Mouse (Mus musculus): ENCODE data around the gene Slc34a1.
A peak's percentile ranks its signal among the peaks of the same experiment; 100 is the strongest.

The Slc34a1 gene

DNA sequence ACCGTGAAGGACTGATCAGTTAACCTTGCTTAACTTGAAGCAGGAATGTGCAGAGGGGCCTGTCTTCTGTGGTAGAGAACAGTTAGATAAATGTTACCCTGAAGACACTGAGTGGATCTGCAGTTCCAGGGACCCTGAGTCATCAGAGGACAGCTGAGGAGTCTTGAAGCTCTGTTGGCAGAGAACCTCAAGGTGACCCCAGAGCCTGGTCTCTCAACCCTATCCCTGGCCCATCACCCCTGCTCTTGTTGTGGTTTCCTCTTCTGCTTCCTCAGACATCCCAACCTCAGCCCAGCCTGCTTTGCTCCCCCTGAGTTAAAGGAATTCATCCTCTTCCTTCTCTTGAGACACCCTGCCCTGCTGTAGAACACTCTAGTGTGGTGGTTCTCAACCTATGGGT lies at the start of gene Slc34a1:
Gene Slc34a1 (plus strand): TSS at position 100 of the 400 bp plus-strand sequence.
- no peak for DNase-seq (ENCODE audit: low spot score in 2 of 2)

DNA sequence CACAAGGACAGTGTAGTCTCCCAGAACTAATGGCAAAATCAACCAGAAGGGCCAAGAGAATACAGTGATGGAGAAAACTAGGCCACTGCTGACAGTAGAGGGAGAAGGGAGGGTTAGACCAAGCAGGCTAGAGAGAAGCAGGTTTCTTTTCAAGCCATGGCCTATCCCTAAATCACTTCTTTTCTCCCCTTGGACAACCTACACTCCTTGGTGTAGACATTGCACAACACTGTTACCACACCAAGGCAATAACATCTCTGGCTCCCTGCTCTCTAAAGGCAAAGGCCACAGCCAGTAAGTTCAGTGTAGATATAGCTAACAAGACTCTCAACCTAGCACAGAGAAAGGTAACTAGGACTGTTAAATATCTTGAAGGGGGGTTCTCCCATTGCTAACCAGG lies 36.8 kb upstream of the Slc34a1 start:
- DNase-seq (ENCODE audit: low spot score in 2 of 2): no peak

DNA sequence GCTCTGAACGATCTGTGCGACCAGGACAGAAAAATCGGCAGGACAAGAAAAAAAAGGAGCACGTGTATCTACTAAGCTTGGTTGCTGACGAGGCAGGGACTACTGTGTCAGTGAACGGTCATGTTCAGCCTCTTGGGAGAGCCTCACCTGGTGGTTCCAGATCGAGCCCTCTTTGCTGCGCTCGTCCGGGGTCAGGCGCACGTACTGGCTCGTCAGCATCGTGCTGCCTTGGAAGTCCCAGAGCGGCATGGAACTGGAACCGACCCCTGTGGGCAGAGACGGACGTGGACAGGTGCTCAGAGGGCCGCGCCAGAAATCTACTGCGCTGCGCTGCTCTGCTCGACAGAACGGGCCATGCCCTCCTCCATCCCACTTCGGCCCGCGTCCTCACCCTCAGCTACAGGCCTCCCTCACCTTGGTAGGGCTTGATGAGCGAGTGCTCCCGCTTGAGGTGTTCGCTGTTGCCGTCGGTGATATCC lies 36.0 kb upstream of the Slc34a1 start:
- DNase-seq (ENCODE audit: low spot score in 2 of 2): no peak

DNA sequence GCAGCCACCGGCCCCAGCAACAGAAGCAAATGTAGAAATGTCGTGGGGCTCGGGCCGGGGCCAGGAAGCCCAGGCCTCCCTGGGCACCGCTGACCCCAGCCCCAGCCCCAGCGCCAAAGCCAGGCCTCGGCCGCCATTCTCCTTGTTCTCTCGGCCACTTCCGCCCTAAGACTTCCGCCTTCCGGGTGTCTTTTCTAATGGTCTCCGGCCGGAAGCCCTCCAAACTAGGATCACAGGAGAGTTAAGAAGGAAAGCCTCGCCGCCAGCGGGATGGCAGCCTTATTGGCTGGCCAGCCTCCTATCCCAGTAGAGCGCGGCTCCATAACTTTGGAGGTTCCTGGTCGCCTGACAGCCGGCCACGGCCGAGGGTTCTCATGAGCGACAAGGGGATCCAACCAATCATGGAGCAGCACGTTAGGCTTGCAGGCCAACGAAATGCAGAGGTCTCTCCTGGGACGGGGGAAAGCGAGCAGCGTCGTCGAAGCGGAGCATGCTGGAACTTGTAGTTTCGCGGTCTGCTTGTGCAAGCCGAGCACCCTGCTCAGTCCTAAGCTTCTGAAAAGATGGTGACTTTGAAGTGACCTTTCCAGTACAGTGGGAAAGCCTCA lies 35.4 kb upstream of the Slc34a1 start, which contains the start of gene Lman2:
Gene Lman2 (minus strand): TSS at position 331 of the 608 bp plus-strand sequence.
- DNase-seq (ENCODE audit: low spot score in 2 of 2): peak; percentile 91 to 96

DNA sequence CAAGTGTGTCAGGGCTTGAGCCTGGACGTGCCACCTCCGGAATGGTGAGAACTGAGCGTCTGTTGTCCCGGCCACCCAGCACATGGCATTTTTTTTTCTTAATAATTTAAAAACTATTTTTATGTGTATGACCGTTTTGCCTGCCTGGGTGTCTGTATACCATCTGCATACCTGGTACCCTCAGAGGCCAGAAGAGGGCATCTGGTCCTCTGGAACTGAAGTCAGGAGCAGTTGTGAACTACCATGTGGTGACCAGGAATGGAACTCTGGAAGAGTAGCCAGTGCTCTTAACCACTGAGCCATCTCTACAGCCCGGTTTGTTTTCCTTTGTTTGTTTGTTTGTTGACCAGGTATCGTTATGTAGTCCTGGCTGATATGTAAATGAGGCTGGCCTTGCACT lies 29.6 kb upstream of the Slc34a1 start:
- no peak for DNase-seq (ENCODE audit: low spot score in 2 of 2)

DNA sequence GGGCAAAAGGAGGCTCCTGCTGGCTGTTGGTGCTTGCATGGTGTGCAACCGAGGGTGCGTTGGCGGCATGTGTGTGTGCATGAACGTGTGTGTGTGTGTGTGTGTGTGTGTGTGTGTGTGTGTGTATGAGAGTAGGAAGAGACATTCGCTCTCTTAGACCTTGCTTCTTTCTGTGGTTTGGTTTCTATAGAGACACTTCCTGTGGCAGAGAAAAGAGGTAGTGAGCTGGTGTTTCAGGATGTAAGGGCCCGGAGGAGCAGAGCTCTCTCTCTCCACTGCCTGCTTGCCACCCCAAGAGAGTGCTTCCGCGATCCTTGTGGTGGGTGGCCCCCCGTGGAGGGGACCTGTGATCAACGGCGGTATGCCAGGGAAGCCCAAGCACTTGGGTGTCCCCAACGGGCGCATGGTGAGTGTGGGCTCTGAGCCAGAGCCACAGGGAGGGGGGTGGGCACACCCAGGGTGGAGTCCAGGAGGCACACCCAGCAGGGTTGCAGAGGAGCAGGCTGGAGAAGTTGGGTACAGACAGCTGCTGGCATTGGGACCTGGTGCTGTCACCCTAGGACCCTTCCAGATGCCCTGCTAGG lies 28.4 kb upstream of the Slc34a1 start, which contains the start of gene Rgs14:
Gene Rgs14 (plus strand): TSS at position 202 of the 584 bp plus-strand sequence.
- peak; percentile 75 to 80 for DNase-seq (ENCODE audit: low spot score in 2 of 2)

DNA sequence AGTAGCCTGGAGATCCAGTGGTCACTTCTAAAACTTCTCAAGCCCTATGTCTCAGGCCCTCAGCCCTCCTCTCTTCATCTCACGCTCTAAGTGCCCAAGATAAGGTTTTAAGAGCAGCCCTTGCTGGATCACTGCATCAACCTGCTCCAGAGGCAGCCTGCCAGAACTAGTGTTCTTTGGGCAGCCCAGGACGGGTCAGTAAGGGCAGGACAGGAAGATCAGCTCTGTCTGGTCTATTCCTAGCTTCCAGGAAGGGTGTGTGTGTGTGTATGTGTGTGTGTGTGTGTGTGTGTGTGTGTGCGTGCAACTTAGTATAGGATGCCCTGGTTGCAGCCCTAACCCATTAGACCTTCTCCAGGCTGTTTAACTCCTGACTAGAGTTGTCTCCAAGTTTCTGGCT lies 27.8 kb upstream of the Slc34a1 start:
- DNase-seq (ENCODE audit: low spot score in 2 of 2): peak; percentile 38 to 44

DNA sequence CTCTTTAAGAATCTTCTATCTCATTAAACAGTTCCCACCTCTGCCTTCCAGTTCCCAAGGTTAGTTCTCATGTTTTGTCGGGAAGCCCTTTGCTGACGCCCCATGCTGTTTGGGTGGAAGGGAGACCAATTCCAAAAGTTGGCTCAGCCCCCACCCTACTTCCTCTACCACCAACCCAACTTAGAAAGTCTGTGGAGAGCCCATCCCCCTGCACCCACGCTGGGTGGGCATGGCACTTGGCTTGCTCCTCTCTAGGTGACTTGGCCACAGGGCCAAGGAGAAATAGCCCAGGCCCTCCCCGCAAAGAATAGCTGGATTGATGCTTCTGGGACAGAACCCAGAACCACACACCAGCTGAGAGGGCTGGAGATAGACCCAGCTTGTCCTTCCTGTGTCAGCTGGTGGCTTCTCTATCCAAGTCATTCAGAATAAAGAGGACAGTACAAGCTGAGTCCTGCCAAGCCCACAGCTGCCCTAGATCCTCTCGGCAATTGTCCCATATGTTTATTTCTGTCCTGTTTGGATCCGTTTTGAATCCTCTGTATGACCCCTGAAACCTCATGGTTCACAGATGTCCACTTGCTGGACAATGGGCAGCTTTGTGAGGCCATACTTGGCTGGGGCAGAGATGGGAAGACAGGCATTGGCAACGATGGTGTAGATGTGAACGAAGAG lies 26.8 kb upstream of the Slc34a1 start:
- no peak for DNase-seq (ENCODE audit: low spot score in 2 of 2)

DNA sequence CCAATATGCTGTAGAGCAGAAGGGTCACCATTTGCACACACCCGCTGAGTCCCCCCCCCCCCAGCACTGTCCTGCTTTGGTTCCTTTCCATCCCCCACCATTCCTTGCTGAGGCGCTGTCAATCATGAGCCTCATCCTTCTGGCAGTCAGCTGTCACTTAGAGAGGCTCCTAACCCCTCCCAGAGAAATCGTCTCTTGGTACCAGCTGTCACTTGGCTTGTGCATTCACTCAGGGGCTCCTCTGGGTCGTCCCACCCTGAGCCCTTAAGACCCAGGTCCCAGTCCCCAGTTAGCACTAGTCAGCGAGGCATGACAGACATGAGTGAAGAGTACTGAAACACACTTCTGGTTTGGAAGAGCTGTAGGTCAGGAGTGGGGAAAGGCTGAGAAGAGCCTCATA lies 26.2 kb upstream of the Slc34a1 start:
- no peak for DNase-seq (ENCODE audit: low spot score in 2 of 2)

DNA sequence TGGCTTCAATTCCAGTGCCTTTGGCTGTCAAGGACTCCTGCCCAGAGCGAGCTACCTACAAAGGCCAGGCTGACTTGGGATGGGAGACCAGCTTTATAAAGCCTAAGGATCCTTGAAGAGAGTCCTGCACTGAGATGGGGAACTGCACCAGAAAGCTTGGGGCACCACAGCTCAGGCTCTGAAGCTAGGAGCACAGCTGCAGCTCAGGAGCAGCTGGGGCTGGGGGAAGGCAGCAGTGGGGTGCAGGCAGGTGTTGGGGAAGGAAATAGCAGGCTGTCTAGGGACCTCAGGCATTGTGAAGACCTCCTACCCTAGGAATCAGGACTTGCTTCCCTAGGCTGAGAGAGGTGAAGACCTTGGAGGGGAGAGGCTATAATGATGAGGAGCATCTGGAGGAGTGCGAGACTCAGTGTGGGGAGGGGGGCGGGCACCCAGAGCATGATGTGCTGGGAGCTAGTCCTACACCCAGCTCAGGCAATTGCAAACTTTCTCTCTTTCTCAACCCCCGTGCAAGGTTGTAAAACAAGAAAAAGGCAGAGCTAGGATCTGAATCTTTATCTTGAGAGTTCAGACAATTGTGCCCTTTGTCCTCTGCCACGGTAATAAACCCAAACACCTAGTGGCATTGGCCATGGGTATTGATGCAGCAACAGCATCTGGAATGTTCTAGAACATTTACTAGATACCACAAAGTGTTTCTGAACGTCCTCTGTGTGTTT lies 23.6 kb upstream of the Slc34a1 start:
- DNase-seq (ENCODE audit: low spot score in 2 of 2): no peak

DNA sequence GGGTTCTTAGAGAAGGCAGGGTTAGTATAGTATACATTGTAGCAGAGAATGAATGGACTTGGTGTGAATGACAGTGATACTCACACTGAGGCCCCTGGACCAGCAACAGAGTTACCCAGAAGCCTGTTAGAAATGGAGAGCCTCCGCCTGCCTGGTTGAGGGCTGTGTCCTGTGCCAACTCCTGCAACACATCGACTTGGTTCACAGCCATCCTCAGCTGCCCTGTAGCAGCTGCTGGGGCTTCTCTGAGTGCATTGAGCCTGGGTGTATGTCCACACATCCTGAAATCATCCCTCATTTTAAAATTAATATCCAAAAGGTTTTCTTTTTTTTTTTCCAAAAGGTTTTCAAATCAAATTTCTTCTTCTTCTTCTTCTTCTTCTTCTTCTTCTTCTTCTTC lies 22.1 kb upstream of the Slc34a1 start:
- DNase-seq (ENCODE audit: low spot score in 2 of 2): no peak

DNA sequence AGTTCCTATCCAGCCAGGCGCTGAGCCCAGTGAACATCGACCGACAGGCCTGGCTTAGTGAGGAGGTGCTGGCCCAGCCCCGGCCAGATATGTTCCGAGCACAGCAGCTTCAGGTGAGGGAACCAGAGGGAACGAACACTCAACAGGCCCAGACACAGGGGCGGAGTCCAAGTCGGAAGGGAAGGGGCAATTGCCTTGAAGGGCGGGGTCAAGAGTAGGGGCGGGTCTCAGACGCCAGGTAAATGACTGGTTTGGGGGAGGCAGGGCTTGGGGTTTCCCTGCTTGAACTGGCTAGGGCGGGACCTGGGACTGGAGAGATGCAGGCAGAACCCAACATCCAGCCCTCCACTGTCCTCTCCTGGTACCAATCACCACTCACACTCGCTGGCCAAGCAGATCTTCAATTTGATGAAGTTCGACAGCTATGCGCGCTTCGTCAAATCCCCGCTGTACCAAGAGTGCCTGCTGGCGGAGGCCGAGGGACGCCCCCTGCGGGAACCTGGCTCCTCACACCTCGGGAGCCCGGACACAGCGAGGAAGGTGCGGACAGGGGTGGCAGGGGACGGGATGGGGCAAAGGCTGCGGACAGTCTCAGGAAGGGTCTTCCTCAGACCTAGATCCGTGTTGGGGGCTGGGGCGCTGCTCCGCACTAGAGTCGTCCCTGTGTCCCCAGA lies 18.9 kb upstream of the Slc34a1 start:
- DNase-seq (ENCODE audit: low spot score in 2 of 2): no peak

DNA sequence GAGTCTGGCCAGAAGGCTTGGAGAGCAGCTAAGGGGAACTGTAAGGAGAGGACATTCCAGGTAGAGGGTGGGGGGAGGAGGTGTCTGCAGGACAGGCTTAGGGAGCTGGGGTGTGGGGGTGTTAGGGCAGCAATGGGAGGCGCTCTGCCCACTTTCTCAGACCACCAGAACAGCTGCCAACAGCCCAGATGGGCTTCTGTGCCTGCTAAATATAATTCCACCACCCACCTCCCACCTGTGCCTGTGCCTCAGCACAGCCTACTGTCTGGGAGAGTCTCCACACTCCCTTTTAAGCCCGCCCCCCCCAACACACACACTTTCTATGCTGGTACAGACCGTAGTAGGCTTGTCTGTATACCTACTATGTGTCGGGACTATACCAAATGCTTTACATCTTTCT lies 16.2 kb upstream of the Slc34a1 start:
- DNase-seq (ENCODE audit: low spot score in 2 of 2): no peak

DNA sequence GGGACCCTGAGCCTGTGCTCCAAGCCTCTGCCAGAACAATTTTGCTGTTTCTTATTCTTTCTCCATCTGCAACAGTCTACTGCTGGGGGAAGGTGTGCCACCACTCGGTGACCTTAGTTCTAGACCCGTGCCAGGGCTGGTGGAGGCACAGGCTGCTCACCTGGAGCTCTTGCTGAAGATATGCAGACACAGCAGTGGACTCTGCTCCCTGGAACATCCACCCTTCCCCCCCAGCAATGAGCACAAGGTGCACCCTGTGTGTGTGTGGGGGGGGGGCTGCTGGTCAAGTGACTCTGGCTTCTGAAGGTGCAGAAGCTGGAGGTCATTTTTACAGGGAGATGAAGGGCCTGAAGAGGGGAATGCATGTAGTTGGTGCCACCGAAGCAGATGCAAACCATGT lies 7.3 kb upstream of the Slc34a1 start:
- no peak for DNase-seq (ENCODE audit: low spot score in 2 of 2)

DNA sequence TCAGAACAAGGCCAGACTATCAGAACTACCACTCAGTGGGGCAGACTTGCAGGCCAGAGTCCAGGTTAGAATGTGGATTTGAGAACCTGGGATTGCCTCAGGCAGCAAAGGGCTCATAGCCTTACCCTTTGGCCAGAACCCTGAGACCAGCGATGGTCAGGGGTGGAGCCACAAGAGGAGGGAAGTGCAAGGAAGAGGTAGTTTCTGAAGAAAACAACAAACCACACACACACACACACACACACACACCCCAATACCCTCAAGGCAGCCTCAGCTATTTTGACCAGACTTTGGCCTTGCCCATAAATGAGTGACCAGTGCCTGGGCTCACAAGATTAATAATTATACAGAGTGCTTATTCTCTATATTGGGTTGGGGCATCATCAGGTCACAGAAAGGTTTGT lies 6.4 kb upstream of the Slc34a1 start:
- DNase-seq (ENCODE audit: low spot score in 2 of 2): no peak

DNA sequence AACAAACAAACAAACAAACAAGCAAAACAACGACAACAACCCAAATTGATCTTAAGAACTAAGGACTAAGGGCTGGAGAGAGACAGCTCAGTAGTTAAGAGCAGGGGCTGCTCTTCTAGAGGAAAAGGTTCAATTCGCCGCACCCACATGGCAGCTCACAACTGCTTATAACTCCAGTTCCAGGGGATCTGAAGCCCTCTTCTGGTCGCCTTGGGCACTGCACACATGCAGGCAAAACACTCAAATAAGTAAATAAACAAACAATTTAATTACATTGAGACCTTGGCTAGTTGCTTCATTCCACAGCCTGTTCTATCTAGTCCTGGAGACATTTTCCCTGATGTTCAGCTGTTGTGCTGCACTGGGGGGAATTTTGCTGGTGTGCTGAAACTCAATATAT lies 5.1 kb upstream of the Slc34a1 start:
- peak in 1 of 2 experiments; percentile 72 for DNase-seq (ENCODE audit: low spot score in 2 of 2)

DNA sequence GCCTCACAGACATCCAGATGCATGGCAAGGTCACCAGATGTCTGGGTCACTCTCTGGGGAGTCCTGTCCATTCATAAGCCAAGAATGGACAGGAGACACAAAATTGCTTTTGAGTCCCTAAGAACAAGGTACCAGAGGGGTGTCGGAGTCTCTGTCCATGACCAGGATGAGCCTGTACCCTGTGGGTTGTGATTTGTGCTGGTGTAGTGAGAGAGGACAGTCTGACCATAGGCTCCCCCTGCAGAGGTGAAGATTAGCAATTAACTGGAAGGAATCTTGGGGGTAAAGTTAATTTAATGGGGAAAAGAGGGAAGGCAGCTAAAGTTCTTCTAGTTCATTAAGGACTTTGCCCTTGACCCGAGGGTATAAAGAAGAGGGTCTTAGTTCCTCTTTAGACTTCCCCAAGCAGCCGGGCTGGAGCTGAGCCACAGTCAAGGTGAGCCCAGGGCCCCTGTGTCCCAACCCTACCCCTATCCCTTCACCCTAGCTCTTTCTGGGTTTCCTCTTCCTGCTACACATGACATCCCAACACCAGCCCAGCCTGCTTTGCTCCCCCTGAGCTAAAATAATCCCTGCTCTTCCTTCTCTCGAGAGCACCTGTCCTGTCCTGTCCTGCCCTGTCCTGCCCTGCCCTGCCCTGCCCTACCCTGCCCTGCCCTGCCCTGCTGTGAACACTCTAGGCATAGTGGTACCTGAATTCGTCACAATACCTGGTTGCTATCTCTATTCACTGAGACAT lies 1.5 kb downstream of the Slc34a1 start:
- DNase-seq (ENCODE audit: low spot score in 2 of 2): no peak

DNA sequence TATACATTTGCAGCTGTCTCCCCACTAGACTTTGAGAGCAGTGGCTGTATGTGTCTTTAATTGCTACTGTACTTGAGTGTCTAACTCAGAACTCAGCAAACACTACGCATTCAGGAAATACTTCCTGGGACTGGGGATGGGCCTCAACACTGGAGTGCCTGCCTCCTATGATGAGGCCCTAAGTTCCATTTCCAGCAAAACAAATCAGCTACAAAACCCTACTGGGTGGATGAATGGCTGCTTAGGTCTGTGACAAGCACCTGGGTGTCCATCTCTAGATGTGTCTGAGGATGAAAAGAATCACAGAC lies 2.0 kb downstream of the Slc34a1 start:
- DNase-seq (ENCODE audit: low spot score in 2 of 2): no peak

DNA sequence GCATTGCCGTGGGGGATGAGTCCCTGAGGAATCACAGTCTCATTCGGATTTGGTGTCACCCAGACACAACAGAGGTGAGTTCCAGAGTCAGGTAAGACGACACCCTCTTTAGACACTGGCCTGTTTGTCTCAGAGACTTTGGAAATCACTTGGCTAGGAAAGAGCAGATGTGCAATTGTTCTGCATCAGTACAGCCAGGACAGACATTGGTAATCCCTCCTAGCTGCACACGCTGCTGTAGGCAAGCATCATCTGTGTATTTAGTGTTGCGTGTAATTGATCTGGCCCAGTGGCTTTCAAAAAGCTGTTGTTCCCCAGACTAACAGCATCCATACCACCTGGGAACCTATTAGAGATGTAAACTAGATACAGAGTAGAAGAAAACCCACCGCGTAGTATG lies 5.3 kb downstream of the Slc34a1 start:
- DNase-seq (ENCODE audit: low spot score in 2 of 2): no peak

DNA sequence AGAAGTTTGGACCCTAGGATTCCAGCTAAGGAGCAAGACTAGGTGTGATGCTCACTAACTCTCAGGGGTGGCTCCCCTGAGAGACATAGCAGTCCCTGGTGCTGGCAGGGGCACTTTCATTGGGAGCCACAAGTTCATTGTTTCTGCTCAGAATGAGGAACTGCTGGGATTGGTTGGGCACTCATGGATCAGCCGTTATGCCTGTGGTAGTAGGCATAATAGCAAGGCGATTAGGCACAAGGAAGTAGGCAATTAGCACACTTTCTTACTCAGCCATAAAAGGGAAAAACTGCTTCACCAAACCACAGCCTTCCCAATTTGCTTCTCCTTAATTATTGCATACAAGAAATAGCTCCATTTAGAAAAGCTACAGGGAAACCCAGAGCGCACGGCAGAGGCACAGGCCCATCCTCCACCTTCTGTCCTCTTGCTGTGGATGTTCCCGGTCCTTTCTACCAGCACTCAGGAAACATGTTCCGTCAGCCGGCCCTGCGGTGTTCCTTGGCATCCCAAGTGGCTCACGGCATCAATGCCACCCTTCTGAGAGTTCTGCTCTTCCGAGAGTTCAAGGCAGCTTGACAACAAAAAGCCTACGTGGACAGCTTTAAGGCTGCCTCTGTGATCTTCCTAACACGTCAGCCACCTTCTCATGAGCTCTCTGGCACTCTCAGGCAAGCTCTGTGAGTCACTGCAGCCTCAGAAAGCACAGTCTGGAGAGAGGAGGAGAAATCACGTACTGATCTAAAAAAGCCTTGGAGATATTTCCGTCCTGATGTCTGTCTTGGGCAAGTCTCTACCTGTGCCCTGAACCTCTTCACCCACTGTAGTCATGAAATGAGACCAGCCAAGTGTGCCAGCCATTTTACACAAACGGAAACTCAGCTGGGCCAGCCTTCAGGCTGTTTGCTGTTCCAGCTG lies 6.2 kb downstream of the Slc34a1 start:
- DNase-seq (ENCODE audit: low spot score in 2 of 2): no peak
